Mouse (Mus musculus): Measurements from ENCODE around the gene Rps15.

DNA sequence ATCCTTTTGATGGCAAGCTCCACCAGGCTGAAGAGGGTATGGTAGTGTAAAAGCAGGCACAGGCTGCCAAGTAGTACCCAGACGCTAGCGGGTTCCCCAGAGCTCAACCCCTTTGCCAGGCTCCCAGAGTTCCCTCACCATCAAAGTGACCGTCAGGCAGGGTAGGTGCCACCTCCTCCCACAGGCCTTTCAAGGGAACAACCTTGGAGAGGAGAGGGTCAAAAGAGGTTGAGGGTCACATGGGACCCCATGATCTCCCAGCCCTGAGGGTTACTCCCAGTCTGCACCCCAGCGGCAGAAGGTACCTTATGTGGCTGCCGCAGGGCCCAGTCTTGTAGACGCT lies 32.8 kb upstream of the Rps15 start:
- TF ChIP-seq CTCF (IDR thresholded peaks at IDR 0.05; ENCODE audit: insufficient read depth, low read depth, low read length) (no peak), POLR2A (IDR thresholded peaks at IDR 0.05; ENCODE audit: insufficient read depth, low read depth, low read length) (no peak)
